Mouse (Mus musculus) lung, postnatal 0 days (tissue): Measurements from ENCODE around the gene Guk1. TPM values are rescaled to one million over a fixed set of nuclear protein-coding genes. Genes with fewer than 3 reads are reported as not detected.

Experiments used
- ATAC-seq: fragments of 200-750 bp; cut with Nextera tagmentation; 2 replicates; pipeline ENCODE4 v1.8.0; 2017; ENCODE audit warnings: moderate library complexity
- DNase-seq: peaks from one replicate; pipeline ENCODE4 v3.0.0-alpha.2; 2016; ENCODE audit warnings: low spot score
- H3K27ac ChIP-seq: fragments of 300-500 bp; sonication (generic); 2 replicates; pipeline ENCODE4 v1.5.1; 2014; ENCODE audit warnings: antibody characterized with exemption, mild to moderate bottlenecking, low read length, mixed read lengths
- H3K27me3 ChIP-seq: fragments of 300-500 bp; sonication (generic); replicated peaks from 2 replicates; pipeline ENCODE4 v1.6.1; 2014; ENCODE audit warnings: low read length, mixed read lengths; ENCODE audit not compliant: insufficient read depth
- H3K36me3 ChIP-seq: fragments of 300-500 bp; sonication (generic); 2 replicates; pipeline ENCODE4 v1.6.1; 2014; ENCODE audit warnings: low read length, mixed read lengths; ENCODE audit not compliant: insufficient read depth
- H3K4me1 ChIP-seq: fragments of 300-500 bp; sonication (generic); 2 replicates; pipeline ENCODE4 v1.6.1; 2014; ENCODE audit warnings: antibody characterized with exemption, low read depth, low read length, mixed read lengths; ENCODE audit not compliant: insufficient read depth
- H3K4me2 ChIP-seq: fragments of 300-500 bp; sonication (generic); replicated peaks from 2 replicates; pipeline ENCODE4 v1.6.1; 2014; ENCODE audit warnings: low read depth, mild to moderate bottlenecking, low read length, moderate library complexity, mixed read lengths
- H3K4me3 ChIP-seq: fragments of 300-500 bp; sonication (generic); 2 replicates; pipeline ENCODE4 v1.5.1; 2014; ENCODE audit warnings: low read depth, low read length
- H3K9ac ChIP-seq: fragments of 300-500 bp; sonication (generic); replicated peaks from 2 replicates; pipeline ENCODE4 v1.6.1; 2014; ENCODE audit warnings: low read depth, mild to moderate bottlenecking
- H3K9me3 ChIP-seq: fragments of 300-500 bp; sonication (generic); 2 replicates; pipeline ENCODE4 v1.6.1; 2016; ENCODE audit warnings: low read length, mixed read lengths
- CTCF ChIP-seq: IDR thresholded peaks from 2 replicates; pipeline ENCODE4 v1.5.1; 2016; ENCODE audit warnings: antibody characterized with exemption, mild to moderate bottlenecking
- EP300 ChIP-seq: IDR thresholded peaks from 2 replicates; pipeline ENCODE4 v1.6.1; 2016; ENCODE audit warnings: antibody characterized with exemption, mild to moderate bottlenecking, control low read depth
- WGBS: fragments of 180-500 bp; shearing (Covaris S2); extraction: QIAGEN DNeasy Blood & Tissue Kit; methylation state at CpG from one replicate; pipeline ENCODE4 v1.1.7; 2014; 5-methylcytosine and 5-hydroxymethylcytosine counted together
- polyA plus RNA-seq: library from polyadenylated mRNA; unstranded; fragments of >200 nt; fragmentation: Nextera tagmentation; extraction: Ambion mirVana; gene quantifications from 2 replicates; pipeline ENCODE4 v1.2.1, GENCODE M21; 2015

The Guk1 gene
- 151 and 168 TPM in 2 replicates for polyA plus RNA-seq

- Histone ChIP-seq H3K4me1 (peaks cover 4% of the 10 kb centered on the region; the same call in 1 of the 2 replicates), H3K36me3 (no peaks in the 10 kb centered on the region), H3K27ac (peak within 1 kb of the TSS; percentile 93), H3K9me3 (no peaks in the 10 kb centered on the region), H3K9ac (peak within 1 kb of the TSS; percentile 59), H3K27me3 (no peaks in the 10 kb centered on the region), H3K4me2 (peak within 1 kb of the TSS; percentile 81), H3K4me3 (peak within 1 kb of the TSS; percentile 61)
- no peak for TF ChIP-seq CTCF
- peak; percentile 57; the same call in 1 of the 2 replicates for TF ChIP-seq EP300
- DNase-seq, result no peak
- ATAC-seq, result no peak
- WGBS, result 6% methylated on average over 10 of the region's 16 CpGs
These were observed at the start of gene Guk1 for GRCm38 (mm10) chr11:59192059-59192386. Gene Guk1 (minus strand): TSS chr11:59192212.

GRCm38 (mm10) chr11:59239796-59240195, 47.8 kb upstream of the Guk1 start:
- Histone ChIP-seq H3K4me1 (no peaks in the 10 kb centered on the region), H3K27me3 (no peaks in the 10 kb centered on the region), H3K9me3 (no peaks in the 10 kb centered on the region), H3K4me2 (no peak overlapping the region), H3K36me3 (no peaks in the 10 kb centered on the region), H3K4me3 (no peak overlapping the region), H3K27ac (peak overlapping the region; percentile 60; the same call in 1 of the 2 replicates), H3K9ac (no peak overlapping the region)
- TF ChIP-seq CTCF, result no peak
- TF ChIP-seq EP300, result no peak
- no peak for DNase-seq
- WGBS, result 64% methylated on average over 4 of the region's 4 CpGs
- no peak for ATAC-seq

- no peak overlapping the region for H3K4me2 ChIP-seq
These were observed 47.4 kb upstream of the Guk1 start for GRCm38 (mm10) chr11:59239428-59239785.

GRCm38 (mm10) chr11:59238525-59239427, 46.8 kb upstream of the Guk1 start:
- no peak overlapping the region for H3K4me3 ChIP-seq
- no peak overlapping the region for H3K9ac ChIP-seq
- H3K36me3 ChIP-seq, result no peaks in the 10 kb centered on the region
- ATAC-seq, result peak; percentile 96
- no peaks in the 10 kb centered on the region for H3K27me3 ChIP-seq
- no peaks in the 10 kb centered on the region for H3K4me1 ChIP-seq
- 3% methylated on average over 14 of the region's 15 CpGs for WGBS
- peak overlapping the region; percentile 60 for H3K27ac ChIP-seq
- TF ChIP-seq EP300, result peak; percentile 88
- TF ChIP-seq CTCF, result peak; percentile 79
- DNase-seq, result peak; percentile 95
- H3K9me3 ChIP-seq, result no peaks in the 10 kb centered on the region
- H3K4me2 ChIP-seq, result no peak overlapping the region

More at GRCm38 (mm10) chr11:59239428-59239785, 47.4 kb upstream of the Guk1 start:
- H3K27ac ChIP-seq, result peak overlapping the region; percentile 60
- ATAC-seq, result no peak
- H3K4me3 ChIP-seq, result no peak overlapping the region
- DNase-seq, result no peak
- no peaks in the 10 kb centered on the region for H3K9me3 ChIP-seq
- H3K4me1 ChIP-seq, result no peaks in the 10 kb centered on the region
- TF ChIP-seq CTCF (no peak), EP300 (no peak)
- no peaks in the 10 kb centered on the region for H3K36me3 ChIP-seq
- H3K9ac ChIP-seq, result no peak overlapping the region
- WGBS, result 54% methylated on average over 4 of the region's 4 CpGs
- no peaks in the 10 kb centered on the region for H3K27me3 ChIP-seq

DNA sequence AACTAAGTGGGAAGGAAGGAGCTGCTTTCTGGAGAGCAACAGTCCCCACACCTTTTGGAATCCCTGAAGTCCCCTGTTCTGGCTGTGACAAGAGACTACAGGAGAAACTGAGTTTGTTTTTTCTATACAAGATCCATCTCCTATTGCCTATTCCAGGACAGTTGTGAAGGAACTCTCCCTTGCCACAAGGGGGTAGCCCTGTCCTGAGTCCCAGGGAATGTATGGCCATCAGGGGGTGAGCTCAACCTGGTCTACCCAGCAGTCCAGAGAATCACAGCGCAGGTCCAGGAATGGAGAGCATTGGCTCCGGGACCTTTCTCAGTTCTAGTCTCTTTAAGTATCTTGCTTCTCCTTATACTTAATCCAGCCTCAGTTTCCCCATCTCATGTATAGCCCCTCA, 40.8 kb upstream of the Guk1 start:
- ATAC-seq, result no peak
- Histone ChIP-seq H3K36me3 (no peaks in the 10 kb centered on the region), H3K4me1 (no peaks in the 10 kb centered on the region; the same call in 1 of the 2 replicates), H3K27me3 (no peaks in the 10 kb centered on the region), H3K9ac (no peak overlapping the region), H3K4me3 (no peak overlapping the region), H3K4me2 (no peak overlapping the region), H3K27ac (no peak overlapping the region), H3K9me3 (no peaks in the 10 kb centered on the region)
- no peak for DNase-seq
- 61% methylated on average over 2 of the region's 2 CpGs for WGBS
- TF ChIP-seq CTCF (peak; percentile 65), EP300 (no peak)

GRCm38 (mm10) chr11:59230144-59230760, 38.2 kb upstream of the Guk1 start:
- 7% methylated on average over 7 of the region's 7 CpGs for WGBS
- no peak overlapping the region for H3K9ac ChIP-seq
- H3K4me1 ChIP-seq, result peaks cover 16% of the 10 kb centered on the region
- DNase-seq (peak; percentile 74), ATAC-seq (no peak)
- TF ChIP-seq CTCF (peak; percentile 85), EP300 (no peak)
- H3K4me2 ChIP-seq, result no peak overlapping the region
- no peaks in the 10 kb centered on the region for H3K9me3 ChIP-seq
- H3K27ac ChIP-seq, result no peak overlapping the region
- H3K36me3 ChIP-seq, result no peaks in the 10 kb centered on the region
- H3K4me3 ChIP-seq, result no peak overlapping the region
- H3K27me3 ChIP-seq, result no peaks in the 10 kb centered on the region
